Mouse (Mus musculus) neural tube, embryonic 14.5 days (tissue): Measurements from ENCODE around the gene Igf2bp2. TPM values are rescaled to one million over a fixed set of nuclear protein-coding genes. Genes with fewer than 3 reads are reported as not detected.

Experiments
- ATAC-seq: fragments of 200-750 bp; cut with Nextera tagmentation; 2 replicates; pipeline ENCODE4 v1.8.0; 2017; ENCODE audit warnings: low read depth, mild to moderate bottlenecking, moderate TSS enrichment, moderate library complexity
- H3K27ac ChIP-seq: fragments of 300-500 bp; sonication (generic); 2 replicates; pipeline ENCODE4 v1.5.1; 2014; ENCODE audit warnings: low read depth, mild to moderate bottlenecking, control low read depth, low read length, moderate library complexity, mixed read lengths
- H3K27me3 ChIP-seq: fragments of 300-500 bp; sonication (generic); 2 replicates; pipeline ENCODE4 v1.6.1; 2014; ENCODE audit warnings: low read length; ENCODE audit not compliant: control insufficient read depth, insufficient read depth
- H3K36me3 ChIP-seq: fragments of 300-500 bp; sonication (generic); 2 replicates; pipeline ENCODE4 v1.6.1; 2014; ENCODE audit warnings: low read length, mixed read lengths; ENCODE audit not compliant: control insufficient read depth, insufficient read depth
- H3K4me1 ChIP-seq: fragments of 300-500 bp; sonication (generic); 2 replicates; pipeline ENCODE4 v1.6.1; 2014; ENCODE audit warnings: low read length; ENCODE audit not compliant: control insufficient read depth, insufficient read depth
- H3K4me2 ChIP-seq: fragments of 300-500 bp; sonication (generic); 2 replicates; pipeline ENCODE4 v1.6.1; 2014; ENCODE audit warnings: mild to moderate bottlenecking, low read depth, low read length, control low read depth
- H3K4me3 ChIP-seq: fragments of 300-500 bp; sonication (generic); 2 replicates; pipeline ENCODE4 v1.5.1; 2014; ENCODE audit warnings: low read depth, low read length, control low read depth, mixed read lengths
- H3K9ac ChIP-seq: fragments of 300-500 bp; sonication (generic); replicated peaks from 2 replicates; pipeline ENCODE4 v1.6.1; 2014; ENCODE audit warnings: low read depth, mild to moderate bottlenecking, control low read depth, low read length, mixed read lengths
- H3K9me3 ChIP-seq: fragments of 300-500 bp; sonication (generic); 2 replicates; pipeline ENCODE4 v1.6.1; 2016; ENCODE audit warnings: low read length; ENCODE audit not compliant: control insufficient read depth
- WGBS: fragments of 180-500 bp; shearing (Covaris S2); extraction: QIAGEN DNeasy Blood & Tissue Kit; methylation state at CpG from one replicate; pipeline ENCODE4 v1.1.7; 2014; 5-methylcytosine and 5-hydroxymethylcytosine counted together
- polyA plus RNA-seq: library from polyadenylated mRNA; unstranded; fragments of >200 nt; fragmentation: Nextera tagmentation; extraction: Ambion mirVana; gene quantifications from 2 replicates; pipeline ENCODE4 v1.2.1, GENCODE M21; 2014

The Igf2bp2 gene
- polyA plus RNA-seq, 1 experiment from 2014 or later: 16.6 TPM

DNA sequence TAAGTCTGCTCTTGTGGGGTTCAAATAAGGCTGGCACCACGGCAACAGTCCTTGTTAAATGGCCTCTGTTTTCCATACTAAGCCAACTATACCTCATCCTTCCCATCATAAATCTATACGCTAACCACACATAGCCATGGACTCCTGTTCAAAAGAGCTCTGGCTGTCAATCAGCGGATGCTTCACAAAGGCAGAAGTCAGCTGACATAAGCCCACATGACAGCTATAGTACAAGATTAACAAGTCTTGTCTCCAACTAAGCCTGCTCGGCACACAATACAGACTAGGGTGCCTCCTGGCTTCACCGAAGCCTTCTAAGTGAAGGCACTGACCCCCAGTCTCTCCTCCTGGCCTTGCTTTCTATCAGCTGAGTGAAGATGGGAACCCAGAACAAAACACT is 26.9 kb downstream of the Igf2bp2 start:
- H3K36me3 ChIP-seq: no peaks in the 10 kb centered on the region
- no peak overlapping the region for H3K9ac ChIP-seq
- 91% methylated on average over 5 of the region's 5 CpGs for WGBS
- H3K4me1 ChIP-seq: no peaks in the 10 kb centered on the region
- no peak for ATAC-seq
- H3K27me3 ChIP-seq: no peaks in the 10 kb centered on the region
- no peak overlapping the region for H3K27ac ChIP-seq
- H3K4me3 ChIP-seq: no peak overlapping the region
- no peaks in the 10 kb centered on the region for H3K9me3 ChIP-seq
- no peak overlapping the region for H3K4me2 ChIP-seq

- no peak overlapping the region for H3K27ac ChIP-seq
- no peak overlapping the region for H3K4me3 ChIP-seq
- H3K4me2 ChIP-seq: no peak overlapping the region
- no peaks in the 10 kb centered on the region for H3K9me3 ChIP-seq
- WGBS: 89% methylated on average over 6 of the region's 6 CpGs
- H3K4me1 ChIP-seq: no peaks in the 10 kb centered on the region
- no peak overlapping the region for H3K9ac ChIP-seq
- H3K36me3 ChIP-seq: no peaks in the 10 kb centered on the region
- no peaks in the 10 kb centered on the region for H3K27me3 ChIP-seq
- no peak for ATAC-seq
Observed at GRCm38 (mm10) chr16:22131321-22131720, 31.8 kb downstream of the Igf2bp2 start.

- Histone ChIP-seq H3K27ac (no peak overlapping the region), H3K36me3 (no peaks in the 10 kb centered on the region), H3K9ac (no peak overlapping the region), H3K4me2 (no peak overlapping the region), H3K27me3 (no peaks in the 10 kb centered on the region), H3K4me3 (no peak overlapping the region), H3K4me1 (no peaks in the 10 kb centered on the region), H3K9me3 (no peaks in the 10 kb centered on the region)
- ATAC-seq: no peak
- 95% methylated on average over 7 of the region's 7 CpGs for WGBS
Observed at GRCm38 (mm10) chr16:22129511-22129910, 33.6 kb downstream of the Igf2bp2 start.

- Histone ChIP-seq H3K4me1 (no peaks in the 10 kb centered on the region), H3K9ac (no peak overlapping the region), H3K36me3 (no peaks in the 10 kb centered on the region), H3K4me3 (no peak overlapping the region), H3K9me3 (no peaks in the 10 kb centered on the region), H3K27me3 (no peaks in the 10 kb centered on the region), H3K27ac (no peak overlapping the region), H3K4me2 (no peak overlapping the region)
- 100% methylated on average over 2 of the region's 2 CpGs for WGBS
- no peak for ATAC-seq
Observed at GRCm38 (mm10) chr16:22128595-22128994, 34.5 kb downstream of the Igf2bp2 start.

GRCm38 (mm10) chr16:22127806-22128205 is 35.3 kb downstream of the Igf2bp2 start:
- H3K4me3 ChIP-seq: no peak overlapping the region
- H3K9ac ChIP-seq: no peak overlapping the region
- H3K4me1 ChIP-seq: no peaks in the 10 kb centered on the region
- no peak overlapping the region for H3K27ac ChIP-seq
- no peaks in the 10 kb centered on the region for H3K27me3 ChIP-seq
- no peaks in the 10 kb centered on the region for H3K36me3 ChIP-seq
- no peak overlapping the region for H3K4me2 ChIP-seq
- no peak for ATAC-seq
- WGBS: over 99% methylated on average over 5 of the region's 5 CpGs
- H3K9me3 ChIP-seq: no peaks in the 10 kb centered on the region

- no peaks in the 10 kb centered on the region for H3K27me3 ChIP-seq
- H3K9ac ChIP-seq: no peak overlapping the region
- H3K36me3 ChIP-seq: no peaks in the 10 kb centered on the region
- WGBS: 62% methylated on average over 4 of the region's 4 CpGs
- H3K4me2 ChIP-seq: no peak overlapping the region
- no peaks in the 10 kb centered on the region for H3K9me3 ChIP-seq
- no peak for ATAC-seq
- no peak overlapping the region for H3K27ac ChIP-seq
- H3K4me1 ChIP-seq: no peaks in the 10 kb centered on the region
- H3K4me3 ChIP-seq: no peak overlapping the region
Observed at GRCm38 (mm10) chr16:22126936-22127335, 36.2 kb downstream of the Igf2bp2 start.

DNA sequence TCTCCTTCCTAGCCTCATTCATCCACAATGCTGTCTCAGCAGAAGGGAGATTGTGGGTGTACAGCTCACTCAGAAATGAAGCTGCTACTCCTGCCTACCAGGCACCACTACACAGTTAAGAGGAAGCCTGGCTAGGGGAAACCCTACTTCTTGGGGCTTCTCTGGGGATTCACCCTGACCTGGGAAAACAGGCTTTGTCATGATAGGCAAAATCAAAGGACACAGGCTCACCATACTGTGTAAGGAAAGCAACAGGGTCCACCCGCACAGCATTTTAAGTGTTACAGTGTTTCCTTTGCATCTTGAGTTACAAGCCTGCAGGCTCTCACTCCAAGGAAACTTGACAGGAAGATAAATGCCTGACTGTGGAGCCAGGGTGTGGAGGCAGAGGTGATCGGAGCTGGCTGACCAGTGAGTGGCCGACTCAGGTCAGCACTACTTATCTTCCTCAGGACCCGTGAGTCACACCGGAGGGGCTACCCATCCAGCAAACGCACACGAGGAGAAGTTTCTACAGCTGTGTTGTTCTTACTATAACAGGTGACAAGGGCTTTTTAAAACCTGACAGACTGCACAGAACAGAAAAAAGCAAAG is 38.7 kb downstream of the Igf2bp2 start:
- Histone ChIP-seq H3K27me3 (no peaks in the 10 kb centered on the region), H3K36me3 (0 out of 2 replicates have a peak, but pooled peaks cover 3% of the 10 kb centered on the region), H3K4me3 (no peak overlapping the region), H3K9ac (no peak overlapping the region), H3K4me2 (no peak overlapping the region), H3K27ac (no peak overlapping the region), H3K4me1 (no peaks in the 10 kb centered on the region), H3K9me3 (no peaks in the 10 kb centered on the region)
- no peak for ATAC-seq
- WGBS: 64% methylated on average over 7 of the region's 7 CpGs

DNA sequence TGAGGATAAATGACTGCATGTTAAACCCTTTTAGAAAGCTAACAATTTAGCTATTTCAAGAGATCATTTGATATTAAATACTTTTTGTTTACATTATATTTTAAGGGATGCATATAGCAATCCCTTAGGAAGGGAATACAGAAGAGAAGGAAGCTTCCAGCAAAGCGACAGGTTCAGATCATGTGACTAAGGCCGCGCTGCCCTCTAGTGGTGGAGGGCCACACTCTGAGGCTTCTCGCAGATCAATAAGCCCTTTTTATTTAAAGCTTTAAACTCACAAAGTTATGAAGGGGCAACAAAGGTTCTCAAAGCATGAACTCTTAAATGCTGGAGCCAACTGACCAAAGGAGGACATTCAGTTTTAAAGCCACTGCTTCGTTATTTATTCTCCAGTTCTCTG is 39.4 kb downstream of the Igf2bp2 start:
- no peak for ATAC-seq
- 0 out of 2 replicates have a peak, but pooled peaks cover 3% of the 10 kb centered on the region for H3K36me3 ChIP-seq
- no peaks in the 10 kb centered on the region for H3K9me3 ChIP-seq
- no peak overlapping the region for H3K4me2 ChIP-seq
- H3K27ac ChIP-seq: no peak overlapping the region
- H3K4me1 ChIP-seq: no peaks in the 10 kb centered on the region
- no peak overlapping the region for H3K9ac ChIP-seq
- H3K27me3 ChIP-seq: no peaks in the 10 kb centered on the region
- no peak overlapping the region for H3K4me3 ChIP-seq
- WGBS: 41% methylated on average over 5 of the region's 5 CpGs

GRCm38 (mm10) chr16:22121109-22121508 is 42.0 kb downstream of the Igf2bp2 start:
- Histone ChIP-seq H3K27me3 (no peaks in the 10 kb centered on the region), H3K9ac (no peak overlapping the region), H3K4me1 (no peaks in the 10 kb centered on the region), H3K9me3 (no peaks in the 10 kb centered on the region), H3K4me3 (no peak overlapping the region), H3K4me2 (no peak overlapping the region), H3K36me3 (0 out of 2 replicates have a peak, but pooled peaks cover 3% of the 10 kb centered on the region), H3K27ac (no peak overlapping the region)
- WGBS: 95% methylated on average over 8 of the region's 8 CpGs
- no peak for ATAC-seq
